Mouse (Mus musculus): ENCODE data around the gene Hlcs. TPM values are rescaled to one million over a fixed set of nuclear protein-coding genes. Genes with fewer than 3 reads are reported as not detected.

The Hlcs gene
- total RNA-seq, 2 experiments from 2014 or later, result 4.3 to 8.2 TPM

GRCm38 (mm10) chr16:94114693-94115092 lies 198.7 kb downstream of the Hlcs start:
- peak; percentile 55 for ATAC-seq (replicated peaks; ENCODE audit: poor library complexity)

GRCm38 (mm10) chr16:94113160-94113559 lies 200.2 kb downstream of the Hlcs start:
- peak; percentile 53 for ATAC-seq (replicated peaks; ENCODE audit: poor library complexity)

- 0 out of 2 replicates have a peak, but pooled peaks have one; percentile 17 for ATAC-seq (replicated peaks; ENCODE audit: poor library complexity)
Observed at GRCm38 (mm10) chr16:94097724-94098455, 215.5 kb downstream of the Hlcs start.

GRCm38 (mm10) chr16:94096479-94096878 lies 216.9 kb downstream of the Hlcs start:
- ATAC-seq (replicated peaks; ENCODE audit: poor library complexity), result no peak

- no peak for ATAC-seq (replicated peaks; ENCODE audit: poor library complexity)
Observed at GRCm38 (mm10) chr16:94095109-94095822, 218.1 kb downstream of the Hlcs start.

GRCm38 (mm10) chr16:94094251-94095108 lies 218.9 kb downstream of the Hlcs start:
- no peak for ATAC-seq (replicated peaks; ENCODE audit: poor library complexity)

- ATAC-seq (replicated peaks; ENCODE audit: poor library complexity), result no peak
Observed at GRCm38 (mm10) chr16:94093151-94093863, 220.1 kb downstream of the Hlcs start.

- ATAC-seq (replicated peaks; ENCODE audit: poor library complexity), result no peak
Observed at GRCm38 (mm10) chr16:94092511-94093150, 220.7 kb downstream of the Hlcs start.

- ATAC-seq (replicated peaks; ENCODE audit: poor library complexity), result no peak
Observed at GRCm38 (mm10) chr16:94088819-94089692, 224.3 kb downstream of the Hlcs start.

GRCm38 (mm10) chr16:94088226-94088748 lies 225.1 kb downstream of the Hlcs start:
- no peak for ATAC-seq (replicated peaks; ENCODE audit: poor library complexity)

- no peak for ATAC-seq (replicated peaks; ENCODE audit: poor library complexity)
Observed at GRCm38 (mm10) chr16:94087570-94088225, 225.7 kb downstream of the Hlcs start.

GRCm38 (mm10) chr16:94086701-94087569 lies 226.4 kb downstream of the Hlcs start:
- ATAC-seq (replicated peaks; ENCODE audit: poor library complexity), result no peak

- ATAC-seq (replicated peaks; ENCODE audit: poor library complexity), result no peak
Observed at GRCm38 (mm10) chr16:94085603-94086285, 227.6 kb downstream of the Hlcs start.

- no peak for ATAC-seq (replicated peaks; ENCODE audit: poor library complexity)
Observed at GRCm38 (mm10) chr16:94084711-94085602, 228.4 kb downstream of the Hlcs start, which contains the start of gene Sim2. Gene Sim2, plus strand, starts transcription at chr16:94084931.

- no peak for ATAC-seq (replicated peaks; ENCODE audit: poor library complexity)
Observed at GRCm38 (mm10) chr16:94083848-94084525, 229.4 kb downstream of the Hlcs start.

Measured in megakaryocyte progenitor cell, adult 5-6 weeks (primary cell).